Mouse (Mus musculus) forebrain, embryonic 15.5 days (tissue): ENCODE data around the gene Slc4a8. TPM values are rescaled to one million over a fixed set of nuclear protein-coding genes. Genes with fewer than 3 reads are reported as not detected.

ENCODE experiments used
- ATAC-seq: fragments of 200-750 bp; cut with Nextera tagmentation; replicated peaks from 2 replicates; pipeline ENCODE4 v1.8.0; 2017; ENCODE audit warnings: mild to moderate bottlenecking, moderate TSS enrichment, moderate library complexity
- H3K27ac ChIP-seq: fragments of 300-500 bp; sonication (generic); replicated peaks from 2 replicates; pipeline ENCODE4 v1.5.1; 2015; ENCODE audit warnings: mild to moderate bottlenecking, inconsistent platforms
- H3K27me3 ChIP-seq: fragments of 300-500 bp; sonication (generic); 2 replicates; pipeline ENCODE4 v1.6.1; 2015; ENCODE audit warnings: inconsistent platforms
- H3K36me3 ChIP-seq: fragments of 300-500 bp; sonication (generic); 2 replicates; pipeline ENCODE4 v1.6.1; 2015; ENCODE audit warnings: mild to moderate bottlenecking, inconsistent platforms
- H3K4me1 ChIP-seq: fragments of 300-500 bp; sonication (generic); 2 replicates; pipeline ENCODE4 v1.6.1; 2015; ENCODE audit warnings: inconsistent platforms
- H3K4me2 ChIP-seq: fragments of 300-500 bp; sonication (generic); replicated peaks from 2 replicates; pipeline ENCODE4 v1.6.1; 2015; ENCODE audit warnings: mild to moderate bottlenecking, inconsistent platforms
- H3K4me3 ChIP-seq: fragments of 300-500 bp; sonication (generic); 2 replicates; pipeline ENCODE4 v1.5.1; 2015; ENCODE audit warnings: mild to moderate bottlenecking, inconsistent platforms
- H3K9ac ChIP-seq: fragments of 300-500 bp; sonication (generic); replicated peaks from 2 replicates; pipeline ENCODE4 v1.6.1; 2015; ENCODE audit warnings: mild to moderate bottlenecking, inconsistent platforms
- H3K9me3 ChIP-seq: fragments of 300-500 bp; sonication (generic); 2 replicates; pipeline ENCODE4 v1.6.1; 2016; ENCODE audit warnings: inconsistent platforms
- WGBS: fragments of 180-500 bp; shearing (Covaris S2); methylation state at CpG from one replicate; pipeline ENCODE4 v1.1.7; 2015; ENCODE audit warnings: mixed read lengths; 5-methylcytosine and 5-hydroxymethylcytosine counted together
- polyA plus RNA-seq: library from polyadenylated mRNA; unstranded; fragments of >200 nt; fragmentation: Nextera tagmentation; extraction: Ambion mirVana; gene quantifications from 2 replicates; pipeline ENCODE4 v1.2.1, GENCODE M21; 2015

Gene Slc4a8
- 20.7 and 22.8 TPM in 2 replicates for polyA plus RNA-seq

DNA sequence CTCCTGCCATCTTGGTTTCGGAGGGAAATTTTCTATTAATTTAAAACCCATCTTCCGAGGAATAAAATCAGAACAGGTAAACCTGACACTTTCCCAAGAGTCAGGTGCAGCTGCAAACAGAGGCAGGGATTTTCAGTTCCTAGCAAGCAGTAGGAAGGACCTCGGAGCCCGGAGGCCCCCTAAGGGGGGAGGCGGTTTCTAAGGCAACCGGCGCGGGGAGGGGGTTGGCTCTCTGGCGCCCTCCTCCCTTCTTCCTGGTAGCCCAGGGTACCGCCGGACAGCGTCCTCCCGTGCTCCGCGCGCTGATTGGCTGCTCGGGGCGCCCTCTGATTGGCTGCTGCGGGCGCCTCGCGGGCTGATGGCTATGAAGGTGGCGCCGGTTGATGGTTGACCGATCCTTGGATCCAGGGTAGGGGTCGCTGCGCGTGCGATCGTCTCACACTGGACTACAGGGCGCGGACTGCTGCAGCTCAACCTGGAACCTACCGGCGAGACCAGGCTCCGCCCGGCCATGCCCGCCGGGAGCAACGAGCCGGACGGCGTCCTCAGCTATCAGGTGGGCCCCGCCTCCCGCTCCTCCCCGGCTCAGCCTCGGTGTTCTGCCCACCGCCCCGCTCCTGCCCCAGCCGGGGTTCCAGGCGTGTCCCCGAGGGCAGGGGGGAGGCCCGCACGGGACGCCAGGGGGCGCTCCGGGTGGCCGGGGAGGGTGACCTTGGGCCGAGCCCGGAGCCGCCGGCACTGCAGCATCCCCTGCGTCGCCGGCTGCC, at the start of gene Slc4a8:
Gene Slc4a8 (plus strand): TSS at position 329 of the 767 bp plus-strand sequence.
- H3K4me3 ChIP-seq, result peak within 1 kb of the TSS; percentile 81
- H3K4me2 ChIP-seq, result peak within 1 kb of the TSS; percentile 73
- H3K9me3 ChIP-seq, result no peaks in the 10 kb centered on the region
- H3K4me1 ChIP-seq, result peaks cover 21% of the 10 kb centered on the region
- no peaks in the 10 kb centered on the region for H3K27me3 ChIP-seq
- ATAC-seq, result peak; percentile 97
- no peaks in the 10 kb centered on the region for H3K36me3 ChIP-seq
- H3K9ac ChIP-seq, result peak within 1 kb of the TSS; percentile 76
- H3K27ac ChIP-seq, result peak within 1 kb of the TSS; percentile 83
- WGBS, result under 1% methylated on average over 64 of the region's 64 CpGs

DNA sequence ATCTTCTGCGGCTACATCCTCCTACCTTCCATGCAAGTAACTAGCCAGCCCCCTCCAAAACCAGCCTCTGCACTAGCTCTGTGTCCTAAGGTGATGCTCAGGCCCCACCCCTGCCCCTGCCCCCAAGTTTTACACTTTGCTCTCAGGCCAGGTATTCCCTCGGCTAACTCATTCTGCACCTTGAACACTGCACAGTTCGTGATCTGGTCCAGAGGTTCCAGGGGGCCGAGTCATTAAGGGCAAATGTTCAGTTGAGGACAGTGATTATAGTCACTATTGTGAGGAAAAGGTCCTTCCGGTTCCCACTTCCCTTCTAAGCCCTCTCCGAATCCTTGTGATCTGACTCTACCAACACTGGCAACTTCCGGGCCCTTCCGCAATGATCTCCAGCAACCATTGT, 47.1 kb upstream of the Slc4a8 start:
- H3K36me3 ChIP-seq, result no peaks in the 10 kb centered on the region
- WGBS, result 91% methylated on average over 8 of the region's 8 CpGs
- no peaks in the 10 kb centered on the region for H3K27me3 ChIP-seq
- no peaks in the 10 kb centered on the region for H3K4me1 ChIP-seq
- H3K9me3 ChIP-seq, result no peaks in the 10 kb centered on the region
- no peak overlapping the region for H3K27ac ChIP-seq
- no peak overlapping the region for H3K4me3 ChIP-seq
- no peak for ATAC-seq
- H3K4me2 ChIP-seq, result no peak overlapping the region
- H3K9ac ChIP-seq, result no peak overlapping the region

DNA sequence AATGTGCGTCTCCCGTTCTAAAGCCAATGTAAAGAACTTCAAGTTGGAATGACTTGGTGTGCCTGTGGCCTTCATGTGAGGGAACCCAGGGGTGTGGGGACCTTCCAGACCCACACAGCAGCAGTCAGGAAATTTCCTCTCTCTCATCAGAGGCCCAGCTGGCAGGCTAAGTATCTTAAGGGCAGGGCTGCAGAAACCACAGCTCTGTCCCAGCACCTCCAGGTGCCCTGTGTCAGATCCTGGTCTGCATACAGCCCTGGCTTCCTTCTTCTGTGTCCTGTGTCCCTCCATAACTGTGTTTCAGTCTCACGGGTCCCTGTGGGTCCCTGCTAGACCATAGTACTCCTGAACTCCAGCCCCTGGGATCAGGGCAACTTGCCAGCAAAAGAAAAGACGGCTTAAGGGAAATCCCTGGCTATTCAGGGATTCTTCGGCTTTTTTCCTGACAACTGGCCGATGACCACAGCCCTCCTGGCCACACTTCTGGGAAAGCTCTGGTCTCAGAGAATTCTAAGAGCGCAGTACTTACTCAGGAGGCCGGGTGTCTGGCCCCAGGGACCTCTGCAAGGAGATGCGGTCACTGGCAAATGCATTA, 46.1 kb upstream of the Slc4a8 start:
- H3K4me1 ChIP-seq, result no peaks in the 10 kb centered on the region
- H3K9me3 ChIP-seq, result no peaks in the 10 kb centered on the region
- no peak overlapping the region for H3K9ac ChIP-seq
- H3K27me3 ChIP-seq, result no peaks in the 10 kb centered on the region
- 44% methylated on average over 9 of the region's 9 CpGs for WGBS
- H3K27ac ChIP-seq, result no peak overlapping the region
- no peaks in the 10 kb centered on the region for H3K36me3 ChIP-seq
- ATAC-seq, result no peak
- H3K4me2 ChIP-seq, result no peak overlapping the region
- H3K4me3 ChIP-seq, result no peak overlapping the region

DNA sequence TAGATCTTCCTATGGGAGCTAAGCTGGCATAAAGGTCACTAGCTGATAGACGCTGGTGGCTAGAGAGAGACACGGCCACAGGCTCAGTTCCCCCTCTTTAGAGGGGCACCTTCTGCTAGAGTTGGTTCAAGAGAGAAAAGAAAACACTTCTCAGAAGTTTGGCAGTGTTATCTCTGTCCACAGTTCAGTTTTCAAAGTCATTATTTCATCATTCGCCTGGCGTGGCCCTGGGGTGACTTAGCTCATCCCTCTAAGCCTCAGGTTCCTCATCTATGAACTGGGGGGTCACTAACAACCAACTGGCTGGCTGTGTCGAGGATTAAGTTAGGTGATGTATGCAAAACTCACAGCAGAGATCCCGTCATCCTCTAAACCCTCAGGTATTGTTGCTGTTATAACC, 43.6 kb upstream of the Slc4a8 start:
- Histone ChIP-seq H3K4me3 (no peak overlapping the region), H3K27ac (no peak overlapping the region), H3K9me3 (no peaks in the 10 kb centered on the region), H3K27me3 (no peaks in the 10 kb centered on the region), H3K36me3 (no peaks in the 10 kb centered on the region), H3K9ac (no peak overlapping the region), H3K4me1 (no peaks in the 10 kb centered on the region), H3K4me2 (no peak overlapping the region)
- 86% methylated on average over 6 of the region's 6 CpGs for WGBS
- ATAC-seq, result no peak

- no peaks in the 10 kb centered on the region for H3K4me1 ChIP-seq
- H3K9ac ChIP-seq, result no peak overlapping the region
- no peak overlapping the region for H3K27ac ChIP-seq
- no peaks in the 10 kb centered on the region for H3K36me3 ChIP-seq
- WGBS, result 81% methylated on average over 11 of the region's 11 CpGs
- no peak for ATAC-seq
- H3K9me3 ChIP-seq, result no peaks in the 10 kb centered on the region
- no peaks in the 10 kb centered on the region for H3K27me3 ChIP-seq
- no peak overlapping the region for H3K4me3 ChIP-seq
- H3K4me2 ChIP-seq, result no peak overlapping the region
These were observed 43.0 kb upstream of the Slc4a8 start for GRCm38 (mm10) chr15:100718572-100718971.

DNA sequence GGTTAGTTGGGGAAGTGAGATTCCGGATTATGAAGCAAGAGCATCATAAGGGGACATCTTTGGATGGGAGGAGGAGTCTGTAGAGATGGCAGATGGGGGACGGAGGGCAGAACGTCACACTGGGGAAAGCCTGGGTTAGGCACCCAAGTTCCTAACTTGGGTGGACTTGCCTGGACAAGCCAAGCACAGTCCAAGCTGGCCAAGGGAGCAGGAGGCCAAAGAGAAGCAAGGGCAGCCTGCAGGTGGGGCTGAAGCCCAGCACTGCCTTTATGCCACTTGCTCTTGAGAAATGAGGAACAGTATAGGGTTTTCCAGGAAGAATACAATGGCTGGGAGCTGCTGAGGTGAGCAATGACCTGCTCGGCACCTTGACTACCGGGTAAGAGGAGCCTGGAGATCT, 42.3 kb upstream of the Slc4a8 start:
- H3K27me3 ChIP-seq, result no peaks in the 10 kb centered on the region
- H3K9me3 ChIP-seq, result no peaks in the 10 kb centered on the region
- no peak overlapping the region for H3K27ac ChIP-seq
- no peak for ATAC-seq
- no peaks in the 10 kb centered on the region for H3K4me1 ChIP-seq
- H3K4me2 ChIP-seq, result no peak overlapping the region
- H3K36me3 ChIP-seq, result no peaks in the 10 kb centered on the region
- H3K4me3 ChIP-seq, result no peak overlapping the region
- H3K9ac ChIP-seq, result no peak overlapping the region
- WGBS, result 95% methylated on average over 5 of the region's 5 CpGs

GRCm38 (mm10) chr15:100720066-100720465, 41.5 kb upstream of the Slc4a8 start:
- 90% methylated on average over 10 of the region's 10 CpGs for WGBS
- no peak for ATAC-seq

GRCm38 (mm10) chr15:100721445-100721844, 40.1 kb upstream of the Slc4a8 start:
- Histone ChIP-seq H3K4me3 (no peak overlapping the region), H3K4me1 (no peaks in the 10 kb centered on the region), H3K4me2 (no peak overlapping the region), H3K27ac (no peak overlapping the region), H3K36me3 (no peaks in the 10 kb centered on the region), H3K9me3 (no peaks in the 10 kb centered on the region), H3K9ac (no peak overlapping the region), H3K27me3 (no peaks in the 10 kb centered on the region)
- ATAC-seq, result no peak
- WGBS, result 91% methylated on average over 5 of the region's 5 CpGs

More at GRCm38 (mm10) chr15:100720066-100720465, 41.5 kb upstream of the Slc4a8 start:
- no peaks in the 10 kb centered on the region for H3K9me3 ChIP-seq
- H3K9ac ChIP-seq, result no peak overlapping the region
- no peaks in the 10 kb centered on the region for H3K27me3 ChIP-seq
- no peak overlapping the region for H3K4me2 ChIP-seq
- H3K4me3 ChIP-seq, result no peak overlapping the region
- no peak overlapping the region for H3K27ac ChIP-seq
- no peaks in the 10 kb centered on the region for H3K36me3 ChIP-seq
- no peaks in the 10 kb centered on the region for H3K4me1 ChIP-seq

DNA sequence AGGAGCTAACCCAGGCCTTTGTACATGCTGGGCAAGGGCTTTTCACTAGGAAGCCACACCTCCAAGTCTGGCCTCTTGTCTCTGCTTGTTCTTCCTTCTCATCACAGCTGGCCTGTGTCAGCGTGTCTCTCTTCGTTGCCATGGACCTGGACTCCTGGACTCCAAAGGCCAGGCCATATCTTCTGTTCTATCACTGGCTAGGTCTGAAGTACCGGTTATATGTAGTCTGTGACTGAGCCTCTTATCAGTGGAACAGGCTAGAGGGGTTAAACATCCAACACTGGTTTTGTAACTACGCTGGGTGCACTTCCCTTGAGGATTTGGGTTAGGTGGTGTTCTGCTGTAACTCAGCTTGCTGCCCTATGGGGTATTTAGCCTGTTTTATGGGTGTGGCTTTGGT, 39.5 kb upstream of the Slc4a8 start:
- Histone ChIP-seq H3K27ac (no peak overlapping the region), H3K36me3 (no peaks in the 10 kb centered on the region), H3K9me3 (no peaks in the 10 kb centered on the region), H3K4me1 (no peaks in the 10 kb centered on the region), H3K4me3 (no peak overlapping the region), H3K27me3 (0 out of 2 replicates have a peak, but pooled peaks cover under 1% of the 10 kb centered on the region), H3K9ac (no peak overlapping the region), H3K4me2 (no peak overlapping the region)
- no peak for ATAC-seq
- WGBS, result 71% methylated on average over 4 of the region's 4 CpGs

- 72% methylated on average over 6 of the region's 6 CpGs for WGBS
- Histone ChIP-seq H3K9me3 (no peaks in the 10 kb centered on the region), H3K4me1 (no peaks in the 10 kb centered on the region), H3K27ac (no peak overlapping the region), H3K9ac (no peak overlapping the region), H3K27me3 (peaks cover 4% of the 10 kb centered on the region), H3K4me2 (no peak overlapping the region), H3K4me3 (no peak overlapping the region), H3K36me3 (no peaks in the 10 kb centered on the region)
- no peak for ATAC-seq
These were observed 39.0 kb upstream of the Slc4a8 start for GRCm38 (mm10) chr15:100722564-100722963.

- Histone ChIP-seq H3K4me1 (0 out of 2 replicates have a peak, but pooled peaks cover under 1% of the 10 kb centered on the region), H3K9ac (no peak overlapping the region), H3K36me3 (no peaks in the 10 kb centered on the region), H3K4me2 (no peak overlapping the region), H3K27me3 (peaks cover 14% of the 10 kb centered on the region), H3K4me3 (no peak overlapping the region), H3K27ac (no peak overlapping the region), H3K9me3 (no peaks in the 10 kb centered on the region)
- ATAC-seq, result no peak
- WGBS, result 82% methylated on average over 14 of the region's 14 CpGs
These were observed 38.0 kb upstream of the Slc4a8 start for GRCm38 (mm10) chr15:100723505-100723904.

DNA sequence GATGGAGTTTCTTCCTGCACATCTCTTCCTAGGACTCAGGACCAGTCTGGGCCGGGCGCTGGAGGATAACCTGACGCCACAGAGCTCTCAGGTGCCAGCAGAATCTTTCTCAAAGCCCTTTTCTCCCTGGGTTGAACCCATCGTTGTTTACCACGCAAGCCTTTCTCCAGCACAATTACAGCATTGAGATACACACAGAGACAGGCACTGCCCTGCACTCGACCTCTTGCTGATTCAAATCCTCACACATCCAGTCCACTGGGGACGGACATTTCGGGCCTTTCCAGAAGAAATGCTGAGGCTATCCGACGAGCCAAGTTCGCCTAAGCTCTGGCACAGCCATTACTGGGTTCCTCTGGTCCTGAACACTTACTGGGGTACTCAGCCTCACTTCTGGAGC, 34.8 kb upstream of the Slc4a8 start:
- H3K36me3 ChIP-seq, result no peaks in the 10 kb centered on the region
- peaks cover 40% of the 10 kb centered on the region for H3K27me3 ChIP-seq
- H3K9me3 ChIP-seq, result no peaks in the 10 kb centered on the region
- H3K9ac ChIP-seq, result no peak overlapping the region
- no peak for ATAC-seq
- peaks cover 11% of the 10 kb centered on the region for H3K4me1 ChIP-seq
- H3K4me3 ChIP-seq, result no peak overlapping the region
- H3K27ac ChIP-seq, result no peak overlapping the region
- WGBS, result 86% methylated on average over 11 of the region's 11 CpGs
- H3K4me2 ChIP-seq, result no peak overlapping the region
